Mouse (Mus musculus) stomach, postnatal 0 days (tissue): ENCODE measurements around the gene Hpd. TPM values are rescaled to one million over a fixed set of nuclear protein-coding genes. Genes with fewer than 3 reads are reported as not detected.

Experiments used
- ATAC-seq: fragments of 200-750 bp; cut with Nextera tagmentation; 2 replicates; pipeline ENCODE4 v1.8.0; 2017; ENCODE audit not compliant: low FRiP score, low TSS enrichment
- DNase-seq: peaks from one replicate; pipeline ENCODE4 v3.0.0-alpha.2; 2016; ENCODE audit warnings: low spot score
- H3K27ac ChIP-seq: fragments of 300-500 bp; sonication (generic); replicated peaks from 2 replicates; pipeline ENCODE4 v1.5.1; 2014; ENCODE audit warnings: mild to moderate bottlenecking, control low read depth
- H3K27me3 ChIP-seq: fragments of 300-500 bp; sonication (generic); 2 replicates; pipeline ENCODE4 v1.6.1; 2014; ENCODE audit warnings: low read length; ENCODE audit not compliant: control insufficient read depth, insufficient read depth
- H3K36me3 ChIP-seq: fragments of 300-500 bp; sonication (generic); 2 replicates; pipeline ENCODE4 v1.6.1; 2014; ENCODE audit warnings: low read length, mixed read lengths; ENCODE audit not compliant: control insufficient read depth, insufficient read depth
- H3K4me1 ChIP-seq: fragments of 300-500 bp; sonication (generic); replicated peaks from 2 replicates; pipeline ENCODE4 v1.6.1; 2014; ENCODE audit warnings: antibody characterized with exemption; ENCODE audit not compliant: control insufficient read depth, insufficient read depth
- H3K4me2 ChIP-seq: fragments of 300-500 bp; sonication (generic); replicated peaks from 2 replicates; pipeline ENCODE4 v1.6.1; 2014; ENCODE audit warnings: low read depth, mild to moderate bottlenecking, control low read depth, moderate library complexity
- H3K4me3 ChIP-seq: fragments of 300-500 bp; sonication (generic); 2 replicates; pipeline ENCODE4 v1.5.1; 2014; ENCODE audit warnings: low read depth, low read length, control low read depth
- H3K9ac ChIP-seq: fragments of 300-500 bp; sonication (generic); 2 replicates; pipeline ENCODE4 v1.6.1; 2014; ENCODE audit warnings: mild to moderate bottlenecking, low read length, control low read depth, mixed read lengths
- H3K9me3 ChIP-seq: fragments of 300-500 bp; sonication (generic); 2 replicates; pipeline ENCODE4 v1.6.1; 2016; ENCODE audit warnings: low read length; ENCODE audit not compliant: control insufficient read depth
- CTCF ChIP-seq: IDR thresholded peaks from 2 replicates; pipeline ENCODE4 v1.5.1; 2016; ENCODE audit warnings: antibody characterized with exemption, low read depth, mild to moderate bottlenecking, moderate library complexity
- EP300 ChIP-seq: optimal IDR thresholded peaks from 2 replicates; pipeline ENCODE3; 2016; ENCODE audit warnings: antibody characterized with exemption
- WGBS: fragments of 180-500 bp; shearing (Covaris S2); extraction: QIAGEN DNeasy Blood & Tissue Kit; methylation state at CpG from one replicate; pipeline ENCODE4 v1.1.7; 2014; 5-methylcytosine and 5-hydroxymethylcytosine counted together
- polyA plus RNA-seq: library from polyadenylated mRNA; unstranded; fragments of >200 nt; fragmentation: Nextera tagmentation; extraction: Ambion mirVana; gene quantifications from 2 replicates; pipeline ENCODE4 v1.2.1, GENCODE M21; 2015

Hpd gene
- polyA plus RNA-seq, 1 experiment from 2014 or later, result 0.69 TPM

- H3K4me2 ChIP-seq, result 0 out of 2 replicates have a peak overlapping the region, but pooled peaks have one; percentile 12
- ATAC-seq (no peak), DNase-seq (no peak)
- H3K9me3 ChIP-seq, result no peaks in the 10 kb centered on the region
- WGBS, result 25% methylated on average over 6 of the region's 7 CpGs
- H3K27me3 ChIP-seq, result no peaks in the 10 kb centered on the region
- H3K27ac ChIP-seq, result peak overlapping the region; percentile 100
- no peaks in the 10 kb centered on the region for H3K36me3 ChIP-seq
- H3K9ac ChIP-seq, result no peak overlapping the region
- no peak for TF ChIP-seq CTCF
- TF ChIP-seq EP300, result no peak
- no peak overlapping the region for H3K4me3 ChIP-seq
- peaks cover 21% of the 10 kb centered on the region for H3K4me1 ChIP-seq
Observed at GRCm38 (mm10) chr5:123133784-123134143, 48.8 kb downstream of the Hpd start.

- no peaks in the 10 kb centered on the region for H3K27me3 ChIP-seq
- peaks cover 21% of the 10 kb centered on the region for H3K4me1 ChIP-seq
- no peaks in the 10 kb centered on the region for H3K9me3 ChIP-seq
- H3K27ac ChIP-seq, result peak overlapping the region; percentile 100
- WGBS, result 16% methylated on average over 18 of the region's 18 CpGs
- H3K4me2 ChIP-seq, result peak overlapping the region; percentile 69; the same call in 1 of the 2 replicates
- no peak overlapping the region for H3K9ac ChIP-seq
- H3K36me3 ChIP-seq, result 0 out of 2 replicates have a peak, but pooled peaks cover 2% of the 10 kb centered on the region
- DNase-seq (peak; percentile 92), ATAC-seq (no peak)
- no peak overlapping the region for H3K4me3 ChIP-seq
- no peak for TF ChIP-seq EP300
- TF ChIP-seq CTCF, result peak; percentile 99
Observed at GRCm38 (mm10) chr5:123133083-123133783, 49.3 kb downstream of the Hpd start.

GRCm38 (mm10) chr5:123132308-123133071 lies 50.0 kb downstream of the Hpd start, which contains the start of gene Rhof:
Gene Rhof, minus strand, starts transcription at chr5:123132692.
- 3% methylated on average over 43 of the region's 44 CpGs for WGBS
- H3K9me3 ChIP-seq, result no peaks in the 10 kb centered on the region

GRCm38 (mm10) chr5:123130814-123131148 lies 51.7 kb downstream of the Hpd start:
- H3K27ac ChIP-seq, result peak overlapping the region; percentile 30; the same call in 1 of the 2 replicates
- ATAC-seq (peak; percentile 44), DNase-seq (peak; percentile 65)
- 74% methylated on average over 5 of the region's 5 CpGs for WGBS
- H3K36me3 ChIP-seq, result 0 out of 2 replicates have a peak, but pooled peaks cover 2% of the 10 kb centered on the region
- H3K27me3 ChIP-seq, result no peaks in the 10 kb centered on the region
- H3K9ac ChIP-seq, result no peak overlapping the region
- peaks cover 15% of the 10 kb centered on the region for H3K4me1 ChIP-seq
- no peak for TF ChIP-seq CTCF
- no peaks in the 10 kb centered on the region for H3K9me3 ChIP-seq
- no peak overlapping the region for H3K4me3 ChIP-seq
- H3K4me2 ChIP-seq, result no peak overlapping the region

More at GRCm38 (mm10) chr5:123132308-123133071, 50.0 kb downstream of the Hpd start, which contains the start of gene Rhof:
- 0 out of 2 replicates have a peak, but pooled peaks cover 2% of the 10 kb centered on the region for H3K36me3 ChIP-seq
- DNase-seq (peak; percentile 86), ATAC-seq (peak; percentile 24; the same call in 1 of the 2 replicates)
- H3K27me3 ChIP-seq, result no peaks in the 10 kb centered on the region
- H3K27ac ChIP-seq, result peak within 1 kb of the TSS; percentile 85
- peak within 1 kb of the TSS; percentile 69 for H3K4me2 ChIP-seq
- H3K9ac ChIP-seq, result peak within 1 kb of the TSS; percentile 60
- H3K4me1 ChIP-seq, result peaks cover 21% of the 10 kb centered on the region
- peak within 1 kb of the TSS; percentile 42 for H3K4me3 ChIP-seq
- TF ChIP-seq CTCF (peak; percentile 94), EP300 (no peak)

DNA sequence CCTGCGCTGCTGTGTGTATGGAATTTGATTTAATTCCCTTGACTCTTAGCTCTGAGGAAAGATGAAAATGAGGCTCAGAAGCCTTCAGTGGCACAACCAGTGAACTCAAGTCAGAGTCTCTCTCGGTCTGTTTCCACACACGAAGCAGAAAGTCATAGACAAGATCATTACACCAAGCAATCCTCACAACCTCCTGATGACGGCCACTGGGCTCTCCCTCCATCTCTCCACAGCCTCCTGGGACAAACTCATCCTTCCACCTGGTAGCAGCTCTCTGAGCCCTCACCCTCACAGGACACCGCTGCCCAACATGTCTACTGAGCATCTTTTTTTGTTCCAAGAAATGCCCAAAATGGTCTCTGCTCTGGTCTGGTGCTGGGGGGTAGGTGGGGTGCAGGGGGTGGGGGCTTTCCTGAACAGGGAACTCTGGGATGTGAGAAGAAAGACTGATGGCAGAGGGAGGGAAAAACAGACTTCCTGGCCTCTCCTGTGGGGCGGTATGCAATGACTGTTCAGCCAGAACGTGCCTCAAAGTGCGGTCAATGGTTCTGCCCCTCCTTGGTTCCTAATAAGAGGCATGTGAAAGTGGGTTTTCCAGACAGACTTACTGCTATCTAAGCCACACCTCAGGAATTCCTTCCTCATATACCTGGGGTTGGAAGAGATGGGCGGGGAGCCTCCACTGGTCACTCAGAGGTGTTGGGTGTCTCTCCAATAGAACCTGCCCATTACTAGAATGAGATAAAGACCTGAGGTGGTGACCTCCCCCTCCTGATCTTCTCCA lies 52.3 kb downstream of the Hpd start:
- no peak overlapping the region for H3K9ac ChIP-seq
- DNase-seq, result no peak
- TF ChIP-seq CTCF, result no peak
- TF ChIP-seq EP300, result no peak
- ATAC-seq, result no peak
- no peak overlapping the region for H3K4me2 ChIP-seq
- no peaks in the 10 kb centered on the region for H3K9me3 ChIP-seq
- no peak overlapping the region for H3K4me3 ChIP-seq
- H3K36me3 ChIP-seq, result 0 out of 2 replicates have a peak, but pooled peaks cover 2% of the 10 kb centered on the region
- H3K4me1 ChIP-seq, result peaks cover 12% of the 10 kb centered on the region
- WGBS, result 87% methylated on average over 9 of the region's 9 CpGs
- no peaks in the 10 kb centered on the region for H3K27me3 ChIP-seq
- peak overlapping the region; percentile 30; the same call in 1 of the 2 replicates for H3K27ac ChIP-seq
